Mouse (Mus musculus): Measurements from ENCODE around the gene Adgrd1. TPM values are rescaled to one million over a fixed set of nuclear protein-coding genes. Genes with fewer than 3 reads are reported as not detected.
A peak's percentile ranks its signal among the peaks of the same experiment; 100 is the strongest.

The Adgrd1 gene
- polyA plus RNA-seq, 2 experiments = 1.9 to 2.2 TPM

- H3K36me3 ChIP-seq (ENCODE audit: control insufficient read depth, insufficient read depth, low read length) = no peaks in the 10 kb centered on the region
- H3K4me3 ChIP-seq (replicated peaks; ENCODE audit: low read length) = no peak overlapping the region
- H3K4me1 ChIP-seq (ENCODE audit: control insufficient read depth, insufficient read depth, low read length) = no peaks in the 10 kb centered on the region
- no peak for DNase-seq (ENCODE audit: low spot score)
- H3K27ac ChIP-seq (replicated peaks; ENCODE audit: low read depth, low read length) = no peak overlapping the region
- ATAC-seq (ENCODE audit: low FRiP score, low read depth) = no peak
- H3K9me3 ChIP-seq (ENCODE audit: control insufficient read depth, low read length) = no peaks in the 10 kb centered on the region
- no peaks in the 10 kb centered on the region for H3K27me3 ChIP-seq (ENCODE audit: control insufficient read depth, insufficient read depth, low read length)
- no peak overlapping the region for H3K9ac ChIP-seq (ENCODE audit: low read depth, low read length, severe bottlenecking)
- no peak overlapping the region for H3K4me2 ChIP-seq (replicated peaks; ENCODE audit: low read depth, low read length, severe bottlenecking)
- 53% methylated on average over 14 of the region's 14 CpGs for WGBS
- TF ChIP-seq POLR2A (IDR thresholded peaks at IDR 0.05; ENCODE audit: borderline replicate concordance, extremely low read depth, insufficient read depth, insufficient read length) = no peak
Measured at GRCm38 (mm10) chr5:129211385-129212031, 115.0 kb downstream of the Adgrd1 start.

DNA sequence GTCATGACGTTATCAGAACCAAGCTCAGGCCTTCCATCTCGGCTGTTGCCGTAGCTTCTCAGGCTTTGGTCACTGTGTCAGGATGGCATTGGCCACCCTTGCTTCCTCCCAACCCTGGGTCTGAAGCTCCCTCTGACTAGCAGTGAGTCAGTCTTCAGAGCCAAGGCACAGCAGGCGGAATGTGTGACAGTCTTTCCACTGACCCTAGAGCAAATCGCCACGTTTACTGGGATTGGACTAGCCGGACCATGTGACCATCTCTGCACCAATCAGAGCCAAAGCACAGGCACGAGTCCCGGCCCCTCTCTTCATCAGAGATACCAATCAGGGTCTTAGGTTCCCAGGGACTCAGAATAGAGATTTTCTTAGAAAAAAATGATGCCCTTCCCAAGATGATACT is 117.5 kb downstream of the Adgrd1 start:
- ATAC-seq (ENCODE audit: low FRiP score, low read depth) (no peak; the same call in 1 of the 2 replicates), DNase-seq (ENCODE audit: low spot score) (no peak)
- 50% methylated on average over 9 of the region's 9 CpGs for WGBS
- Histone ChIP-seq H3K4me2 (replicated peaks; ENCODE audit: low read depth, low read length, severe bottlenecking) (no peak overlapping the region), H3K4me3 (replicated peaks; ENCODE audit: low read length) (no peak overlapping the region), H3K36me3 (ENCODE audit: control insufficient read depth, insufficient read depth, low read length) (no peaks in the 10 kb centered on the region), H3K4me1 (ENCODE audit: control insufficient read depth, insufficient read depth, low read length) (no peaks in the 10 kb centered on the region), H3K9me3 (ENCODE audit: control insufficient read depth, low read length) (no peaks in the 10 kb centered on the region), H3K27me3 (ENCODE audit: control insufficient read depth, insufficient read depth, low read length) (no peaks in the 10 kb centered on the region), H3K27ac (replicated peaks; ENCODE audit: low read depth, low read length) (no peak overlapping the region), H3K9ac (ENCODE audit: low read depth, low read length, severe bottlenecking) (no peak overlapping the region)
- no peak for TF ChIP-seq POLR2A (IDR thresholded peaks at IDR 0.05; ENCODE audit: borderline replicate concordance, extremely low read depth, insufficient read depth, insufficient read length)

DNA sequence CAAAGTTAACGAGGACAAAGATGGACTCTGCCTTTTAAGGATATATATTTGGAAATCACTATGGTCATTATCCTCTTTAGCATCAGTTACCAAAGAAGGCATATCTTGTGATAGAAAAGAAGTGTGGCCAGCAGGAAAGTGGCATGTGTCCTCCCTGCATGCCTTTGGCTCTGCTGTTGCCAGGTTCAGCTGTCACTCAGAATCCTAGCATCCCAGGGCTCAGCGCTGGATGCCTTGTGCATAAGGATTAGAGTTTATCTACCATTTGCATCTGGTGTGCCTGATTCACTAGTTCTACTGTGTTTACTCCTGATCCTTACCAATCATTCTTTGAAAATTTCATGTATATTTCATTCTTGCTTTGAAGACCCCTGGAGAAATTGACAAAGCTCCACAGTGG is 119.5 kb downstream of the Adgrd1 start:
- Histone ChIP-seq H3K4me3 (replicated peaks; ENCODE audit: low read length) (no peak overlapping the region), H3K9me3 (ENCODE audit: control insufficient read depth, low read length) (no peaks in the 10 kb centered on the region; the same call in 1 of the 2 replicates), H3K27me3 (ENCODE audit: control insufficient read depth, insufficient read depth, low read length) (no peaks in the 10 kb centered on the region), H3K9ac (ENCODE audit: low read depth, low read length, severe bottlenecking) (no peak overlapping the region), H3K4me1 (ENCODE audit: control insufficient read depth, insufficient read depth, low read length) (no peaks in the 10 kb centered on the region), H3K36me3 (ENCODE audit: control insufficient read depth, insufficient read depth, low read length) (no peaks in the 10 kb centered on the region), H3K27ac (replicated peaks; ENCODE audit: low read depth, low read length) (no peak overlapping the region), H3K4me2 (replicated peaks; ENCODE audit: low read depth, low read length, severe bottlenecking) (no peak overlapping the region)
- WGBS = 85% methylated on average over 2 of the region's 2 CpGs
- ATAC-seq (ENCODE audit: low FRiP score, low read depth) (no peak), DNase-seq (ENCODE audit: low spot score) (no peak)
- no peak for TF ChIP-seq POLR2A (IDR thresholded peaks at IDR 0.05; ENCODE audit: borderline replicate concordance, extremely low read depth, insufficient read depth, insufficient read length)

GRCm38 (mm10) chr5:129217481-129218221 is 121.1 kb downstream of the Adgrd1 start:
- Histone ChIP-seq H3K4me2 (replicated peaks; ENCODE audit: low read depth, low read length, severe bottlenecking) (peak overlapping the region; percentile 27; the same call in 1 of the 2 replicates), H3K36me3 (ENCODE audit: control insufficient read depth, insufficient read depth, low read length) (no peaks in the 10 kb centered on the region), H3K27ac (replicated peaks; ENCODE audit: low read depth, low read length) (no peak overlapping the region), H3K9me3 (ENCODE audit: control insufficient read depth, low read length) (no peaks in the 10 kb centered on the region; the same call in 1 of the 2 replicates), H3K27me3 (ENCODE audit: control insufficient read depth, insufficient read depth, low read length) (no peaks in the 10 kb centered on the region), H3K4me3 (replicated peaks; ENCODE audit: low read length) (no peak overlapping the region), H3K4me1 (ENCODE audit: control insufficient read depth, insufficient read depth, low read length) (no peaks in the 10 kb centered on the region), H3K9ac (ENCODE audit: low read depth, low read length, severe bottlenecking) (no peak overlapping the region)
- no peak for DNase-seq (ENCODE audit: low spot score)
- WGBS = 8% methylated on average over 22 of the region's 22 CpGs
- TF ChIP-seq POLR2A (IDR thresholded peaks at IDR 0.05; ENCODE audit: borderline replicate concordance, extremely low read depth, insufficient read depth, insufficient read length) = no peak
- no peak for ATAC-seq (ENCODE audit: low FRiP score, low read depth)

DNA sequence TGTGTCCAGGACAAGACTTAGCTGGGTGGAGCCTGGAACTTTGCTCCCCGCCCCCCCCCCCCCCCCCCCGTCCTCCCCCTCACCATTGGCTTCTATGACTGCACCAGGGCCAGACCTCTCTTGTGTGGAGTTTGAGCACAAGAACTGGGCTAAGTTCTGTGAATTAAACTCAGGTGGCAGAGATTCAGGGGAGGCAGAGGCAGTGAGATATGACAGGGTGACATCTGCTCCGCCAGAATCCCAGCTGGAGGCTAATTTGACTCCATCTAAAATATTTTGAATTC is 121.6 kb downstream of the Adgrd1 start:
- Histone ChIP-seq H3K4me2 (replicated peaks; ENCODE audit: low read depth, low read length, severe bottlenecking) (no peak overlapping the region), H3K36me3 (ENCODE audit: control insufficient read depth, insufficient read depth, low read length) (no peaks in the 10 kb centered on the region), H3K9me3 (ENCODE audit: control insufficient read depth, low read length) (no peaks in the 10 kb centered on the region; the same call in 1 of the 2 replicates), H3K4me3 (replicated peaks; ENCODE audit: low read length) (no peak overlapping the region), H3K27ac (replicated peaks; ENCODE audit: low read depth, low read length) (no peak overlapping the region), H3K27me3 (ENCODE audit: control insufficient read depth, insufficient read depth, low read length) (no peaks in the 10 kb centered on the region), H3K9ac (ENCODE audit: low read depth, low read length, severe bottlenecking) (no peak overlapping the region), H3K4me1 (ENCODE audit: control insufficient read depth, insufficient read depth, low read length) (no peaks in the 10 kb centered on the region)
- no peak for ATAC-seq (ENCODE audit: low FRiP score, low read depth)
- TF ChIP-seq POLR2A (IDR thresholded peaks at IDR 0.05; ENCODE audit: borderline replicate concordance, extremely low read depth, insufficient read depth, insufficient read length) = no peak
- 6% methylated on average over 2 of the region's 3 CpGs for WGBS
- DNase-seq (ENCODE audit: low spot score) = no peak
